Mouse (Mus musculus) heart, embryonic 14.5 days (tissue): Measurements from ENCODE around the gene Lypd8. TPM values are rescaled to one million over a fixed set of nuclear protein-coding genes. Genes with fewer than 3 reads are reported as not detected.

Experiments used
- ATAC-seq: fragments of 200-750 bp; cut with Nextera tagmentation; 2 replicates; pipeline ENCODE4 v1.8.0; 2017; ENCODE audit warnings: low read depth, moderate TSS enrichment; ENCODE audit not compliant: insufficient number of reproducible peaks, insufficient read depth, low FRiP score
- H3K27ac ChIP-seq, 2 experiments: fragments of 200-500 bp in 1 of 2; fragments of 300-500 bp in 1 of 2; sonication (generic) in 1 of 2; replicated peaks in 1 of 2; 2 replicates each; pipeline ENCODE4 v1.5.1; 2012 to 2014; ENCODE audit warnings: low read depth in 2 of 2, low read length in 2 of 2, control low read depth in 1 of 2, mild to moderate bottlenecking in 1 of 2, mixed read lengths in 1 of 2; ENCODE audit not compliant: control insufficient read depth in 1 of 2, insufficient read depth in 1 of 2
- H3K27me3 ChIP-seq: fragments of 300-500 bp; sonication (generic); 2 replicates; pipeline ENCODE4 v1.6.1; 2014; ENCODE audit warnings: mild to moderate bottlenecking, low read length, control low read depth; ENCODE audit not compliant: control insufficient read depth, insufficient read depth
- H3K36me3 ChIP-seq: fragments of 300-500 bp; sonication (generic); 2 replicates; pipeline ENCODE4 v1.6.1; 2014; ENCODE audit warnings: mild to moderate bottlenecking, control low read depth, low read length, mixed read lengths; ENCODE audit not compliant: control insufficient read depth, insufficient read depth
- H3K4me1 ChIP-seq, 2 experiments: fragments of 200-500 bp in 1 of 2; fragments of 300-500 bp in 1 of 2; sonication (generic) in 1 of 2; 2 replicates each; pipeline ENCODE4 v1.6.1; 2012 to 2014; ENCODE audit warnings: low read length in 2 of 2, control low read depth in 1 of 2, mixed read lengths in 1 of 2; ENCODE audit not compliant: control insufficient read depth in 2 of 2, insufficient read depth in 2 of 2
- H3K4me2 ChIP-seq: fragments of 300-500 bp; sonication (generic); 2 replicates; pipeline ENCODE4 v1.6.1; 2014; ENCODE audit warnings: mild to moderate bottlenecking, low read length
- H3K4me3 ChIP-seq, 2 experiments: fragments of 200-500 bp in 1 of 2; fragments of 300-500 bp in 1 of 2; sonication (generic) in 1 of 2; 2 replicates each; pipeline ENCODE4 v1.5.1; 2012 to 2014; ENCODE audit warnings: low read length in 2 of 2, mild to moderate bottlenecking in 2 of 2, control low read depth in 1 of 2, low read depth in 1 of 2, moderate library complexity in 1 of 2; ENCODE audit not compliant: control insufficient read depth in 1 of 2, insufficient read depth in 1 of 2
- H3K9ac ChIP-seq: fragments of 300-500 bp; sonication (generic); 2 replicates; pipeline ENCODE4 v1.6.1; 2014; ENCODE audit warnings: mild to moderate bottlenecking, low read length
- H3K9me3 ChIP-seq: fragments of 300-500 bp; sonication (generic); 2 replicates; pipeline ENCODE4 v1.6.1; 2016; ENCODE audit warnings: low read length, control low read depth; ENCODE audit not compliant: control insufficient read depth
- WGBS: fragments of 180-500 bp; shearing (Covaris S2); extraction: QIAGEN DNeasy Blood & Tissue Kit; methylation state at CpG from one replicate; pipeline ENCODE4 v1.1.7; 2014; 5-methylcytosine and 5-hydroxymethylcytosine counted together
- polyA plus RNA-seq: library from polyadenylated mRNA; unstranded; fragments of >200 nt; fragmentation: Nextera tagmentation; extraction: Ambion mirVana; gene quantifications from 2 replicates; pipeline ENCODE4 v1.2.1, GENCODE M21; 2014

The Lypd8 gene
- polyA plus RNA-seq, 1 experiment from 2014 or later = not detected

DNA sequence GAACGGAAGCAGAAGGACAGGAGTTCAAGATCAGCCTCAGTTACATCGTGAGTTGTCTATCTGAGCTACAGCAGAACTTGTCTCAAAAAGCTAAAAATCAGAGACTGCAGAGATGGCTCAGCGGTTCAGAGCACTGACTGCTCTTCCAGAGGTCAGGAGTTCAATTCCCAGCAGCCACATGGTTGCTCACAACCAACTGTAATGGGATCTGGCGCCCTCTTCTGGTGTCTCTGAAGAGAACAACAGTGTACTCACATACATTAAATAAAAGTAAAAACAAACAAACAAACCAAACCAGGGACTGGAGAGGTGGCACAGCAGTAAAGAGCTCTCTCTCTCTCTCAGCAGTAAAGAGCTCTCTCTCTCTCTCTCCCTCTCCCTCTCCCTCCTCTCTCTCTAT, 28.2 kb upstream of the Lypd8 start:
- H3K9ac ChIP-seq = no peak overlapping the region
- no peaks in the 10 kb centered on the region for H3K9me3 ChIP-seq
- H3K4me3 ChIP-seq = no peak overlapping the region
- ATAC-seq = no peak
- H3K27ac ChIP-seq = no peak overlapping the region
- 65% methylated on average over 4 of the region's 4 CpGs for WGBS
- no peaks in the 10 kb centered on the region; a peak in 1 of 4 replicates for H3K4me1 ChIP-seq
- no peaks in the 10 kb centered on the region for H3K27me3 ChIP-seq
- H3K36me3 ChIP-seq = peaks cover 26% of the 10 kb centered on the region
- no peak overlapping the region for H3K4me2 ChIP-seq

DNA sequence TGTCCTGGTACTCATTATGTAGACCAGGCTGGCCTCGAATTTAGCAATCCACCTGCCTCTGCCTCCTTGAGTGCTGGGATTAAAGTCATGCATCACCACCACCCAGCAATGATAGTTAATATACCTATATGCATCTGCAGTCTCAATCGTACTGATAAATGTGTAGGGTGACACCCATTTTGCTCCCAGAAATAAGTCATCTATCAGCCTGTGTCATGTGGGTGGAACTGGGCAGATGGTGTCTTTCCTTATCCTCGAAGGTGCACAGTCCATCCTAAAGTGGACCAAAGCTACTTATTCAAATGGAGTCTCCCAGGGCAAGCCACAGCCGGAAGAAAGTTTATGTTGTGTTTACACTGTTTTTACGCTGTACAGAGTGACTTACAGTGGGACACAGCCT, 27.7 kb upstream of the Lypd8 start:
- H3K4me2 ChIP-seq = no peak overlapping the region
- 88% methylated on average over 5 of the region's 5 CpGs for WGBS
- no peaks in the 10 kb centered on the region for H3K27me3 ChIP-seq
- H3K36me3 ChIP-seq = peaks cover 20% of the 10 kb centered on the region
- H3K9ac ChIP-seq = no peak overlapping the region
- ATAC-seq = no peak
- no peak overlapping the region for H3K27ac ChIP-seq
- H3K4me3 ChIP-seq = no peak overlapping the region
- H3K9me3 ChIP-seq = no peaks in the 10 kb centered on the region
- H3K4me1 ChIP-seq = no peaks in the 10 kb centered on the region; a peak in 1 of 4 replicates

DNA sequence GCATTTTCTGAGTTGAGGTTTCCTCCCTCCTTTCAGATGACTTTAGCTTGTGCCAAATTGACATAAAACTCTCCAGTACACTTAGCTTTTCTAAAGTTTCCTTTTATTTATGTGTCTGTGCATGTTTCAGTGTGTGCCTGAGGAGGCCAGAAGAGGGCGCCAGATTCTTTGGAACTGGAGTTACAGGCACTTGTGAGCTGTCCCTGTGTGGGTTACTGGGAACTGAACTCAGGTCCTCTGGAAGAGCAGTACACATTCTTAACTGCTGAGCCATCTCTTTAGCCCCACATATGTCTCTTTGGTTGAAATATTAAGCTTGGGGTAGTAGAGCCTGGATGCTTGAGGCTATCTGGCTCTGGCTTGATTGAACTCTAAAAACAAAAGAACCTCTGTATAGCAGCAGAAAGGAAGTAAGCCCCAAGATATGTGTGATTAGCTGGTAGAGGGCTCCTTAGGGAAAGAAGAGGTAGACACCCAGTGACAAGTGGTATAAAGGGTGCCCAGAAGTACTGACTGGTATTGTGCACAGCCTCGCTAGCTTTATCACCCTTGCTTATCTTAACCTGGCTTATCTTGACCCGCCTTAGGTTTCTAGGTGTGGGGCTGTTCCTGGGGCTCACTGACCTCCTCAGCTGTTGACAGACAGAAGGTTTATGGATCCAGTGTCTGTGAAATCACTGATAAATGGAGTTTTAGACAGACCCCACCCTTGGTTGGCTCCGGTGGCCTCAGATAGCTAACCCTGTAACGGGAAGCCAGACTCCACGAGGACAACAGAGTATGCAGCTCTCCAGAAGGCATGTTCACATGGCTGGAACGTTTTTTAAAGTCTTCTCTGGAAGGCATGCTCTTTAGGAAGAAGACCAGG, 25.9 kb upstream of the Lypd8 start:
- no peak overlapping the region for H3K27ac ChIP-seq
- ATAC-seq = no peak
- no peaks in the 10 kb centered on the region; a peak in 1 of 4 replicates for H3K4me1 ChIP-seq
- no peak overlapping the region for H3K9ac ChIP-seq
- 17% methylated on average over 7 of the region's 7 CpGs for WGBS
- H3K36me3 ChIP-seq = peaks cover 3% of the 10 kb centered on the region
- no peak overlapping the region for H3K4me2 ChIP-seq
- no peaks in the 10 kb centered on the region for H3K27me3 ChIP-seq
- no peaks in the 10 kb centered on the region for H3K9me3 ChIP-seq
- no peak overlapping the region for H3K4me3 ChIP-seq

GRCm38 (mm10) chr11:58353709-58354108, 25.1 kb upstream of the Lypd8 start:
- Histone ChIP-seq H3K4me1 (no peaks in the 10 kb centered on the region; a peak in 1 of 4 replicates), H3K4me3 (no peak overlapping the region), H3K4me2 (no peak overlapping the region), H3K27ac (no peak overlapping the region), H3K36me3 (no peaks in the 10 kb centered on the region), H3K27me3 (no peaks in the 10 kb centered on the region), H3K9ac (no peak overlapping the region), H3K9me3 (no peaks in the 10 kb centered on the region)
- ATAC-seq = no peak
- WGBS = 66% methylated on average over 3 of the region's 3 CpGs

DNA sequence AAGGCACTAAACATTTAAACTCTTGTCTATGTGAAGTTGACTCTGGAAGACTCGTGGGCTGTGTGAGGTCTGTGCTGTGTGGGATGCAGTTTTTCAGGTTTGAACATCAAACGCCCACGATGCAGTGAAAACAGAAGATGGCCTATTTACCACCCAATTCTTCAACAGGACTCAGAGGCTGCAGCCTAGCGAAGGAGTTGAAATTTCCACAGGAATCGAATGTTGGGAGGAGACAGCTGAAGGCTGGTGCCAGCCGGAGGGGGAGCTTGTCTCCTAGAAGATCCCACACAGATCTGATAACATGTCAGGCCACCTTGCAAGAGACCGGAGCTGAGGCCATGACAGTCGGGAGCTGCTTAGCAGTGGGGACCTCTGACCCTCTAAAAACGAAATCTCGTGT, 24.4 kb upstream of the Lypd8 start:
- ATAC-seq = no peak
- no peak overlapping the region for H3K4me3 ChIP-seq
- H3K27me3 ChIP-seq = no peaks in the 10 kb centered on the region
- H3K9me3 ChIP-seq = no peaks in the 10 kb centered on the region
- H3K36me3 ChIP-seq = no peaks in the 10 kb centered on the region
- no peak overlapping the region for H3K27ac ChIP-seq
- WGBS = 47% methylated on average over 10 of the region's 10 CpGs
- no peaks in the 10 kb centered on the region; a peak in 1 of 4 replicates for H3K4me1 ChIP-seq
- H3K4me2 ChIP-seq = no peak overlapping the region
- no peak overlapping the region for H3K9ac ChIP-seq

DNA sequence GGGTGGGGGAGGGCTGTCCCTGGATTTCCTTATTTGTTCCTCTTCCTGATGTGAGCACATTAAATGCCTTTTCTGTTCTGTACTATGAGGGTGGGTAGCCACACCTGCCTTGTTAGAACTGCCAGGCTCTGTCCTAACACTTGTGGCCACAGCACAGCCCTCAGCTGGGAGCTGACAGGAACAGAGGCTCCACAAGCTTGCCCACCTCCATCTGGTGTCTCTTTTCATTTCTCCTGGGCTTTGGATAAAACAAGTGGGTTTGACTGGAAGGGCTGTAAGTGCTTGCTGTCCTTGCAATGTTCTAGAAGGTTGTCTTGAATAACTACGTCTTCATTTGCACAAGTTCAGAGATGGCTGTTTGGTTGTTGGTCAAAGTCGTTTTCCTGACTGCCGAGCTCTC, 23.9 kb upstream of the Lypd8 start:
- H3K27ac ChIP-seq = no peak overlapping the region
- WGBS = 70% methylated on average over 3 of the region's 3 CpGs
- no peak for ATAC-seq
- H3K4me1 ChIP-seq = no peaks in the 10 kb centered on the region; a peak in 1 of 4 replicates
- no peaks in the 10 kb centered on the region for H3K36me3 ChIP-seq
- no peaks in the 10 kb centered on the region for H3K9me3 ChIP-seq
- H3K9ac ChIP-seq = no peak overlapping the region
- no peak overlapping the region for H3K4me3 ChIP-seq
- no peak overlapping the region for H3K4me2 ChIP-seq
- H3K27me3 ChIP-seq = no peaks in the 10 kb centered on the region

DNA sequence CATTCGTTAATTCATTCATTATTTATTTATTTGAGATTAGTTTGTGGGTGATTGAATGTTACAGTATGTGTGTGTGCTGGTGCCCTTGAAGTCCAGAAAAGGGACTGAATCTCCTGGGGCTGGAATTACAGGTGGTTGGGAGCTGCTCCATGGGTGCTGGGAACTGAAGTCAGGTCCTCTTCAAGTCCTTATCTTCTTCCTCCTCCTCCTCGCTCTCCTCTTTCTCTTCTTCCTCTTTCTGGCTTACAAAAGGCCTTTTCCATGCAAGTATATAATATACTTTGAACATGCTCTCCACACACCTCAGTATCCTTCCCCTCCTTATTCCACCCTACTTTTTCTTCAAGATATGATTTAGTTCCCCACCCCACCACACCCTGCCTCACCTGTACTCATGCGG, 21.8 kb upstream of the Lypd8 start:
- Histone ChIP-seq H3K36me3 (no peaks in the 10 kb centered on the region), H3K27me3 (no peaks in the 10 kb centered on the region), H3K27ac (no peak overlapping the region), H3K4me3 (no peak overlapping the region), H3K4me1 (no peaks in the 10 kb centered on the region; a peak in 1 of 4 replicates), H3K4me2 (no peak overlapping the region), H3K9ac (no peak overlapping the region), H3K9me3 (no peaks in the 10 kb centered on the region)
- ATAC-seq = no peak
- 91% methylated on average over 3 of the region's 3 CpGs for WGBS
